In genomic region chr7:111366951-111367653, GRCm38 (mm10) we compare ENCODE assay signal across 20 mouse cellular contexts.
A peak's percentile ranks its signal among the peaks of the same experiment; 100 is the strongest.
DNase-seq lines count a peak whose midpoint lies in the region; ATAC-seq and TF ChIP-seq lines count a peak whose summit lies in the region.
"Had no signal": no experiment of that assay in that cellular context is flagged by ENCODE, and none has a peak within 500 bp of the region (broad histone marks: within the 10 kb centered on the region; RNA-seq: fewer than 3 reads in every experiment).

No protein-coding gene starts in this region.

- intact Hi-C loops in left cerebral cortex, postnatal 14 days (cut with DNase I), result no loop called here

- TF ChIP-seq CTCF in embryonic fibroblast, embryonic 13.5 days (IDR thresholded peaks at IDR 0.05; ENCODE audit: borderline replicate concordance, insufficient read depth, low read length), result no peak

- TF ChIP-seq POLR2A in embryonic fibroblast, embryonic 13.5 days (IDR thresholded peaks at IDR 0.05; ENCODE audit: low read depth, low read length), result no peak

- ATAC-seq in frontal cortex, adult (ENCODE audit: low TSS enrichment), result peak; percentile 47; the same call in 1 of the 2 replicates
- ATAC-seq: forebrain, embryonic 16.5 days; lung, postnatal 0 days; midbrain, embryonic 15.5 days had no signal

- H3K4me1 ChIP-seq in embryonic fibroblast, embryonic 13.5 days (ENCODE audit: control insufficient read depth, insufficient read depth, low read length), result peaks cover 26% of the 10 kb centered on the region

- H3K4me3 ChIP-seq in embryonic fibroblast, embryonic 13.5 days (ENCODE audit: insufficient read depth, low read length), result no peak overlapping the region
- H3K4me3 ChIP-seq: erythroblast, embryonic 14.5 days; limb, embryonic 13.5 days; midbrain, embryonic 15.5 days had no signal

- peak overlapping the region; percentile 80 for H3K27ac ChIP-seq in embryonic fibroblast, embryonic 13.5 days (ENCODE audit: insufficient read depth, low read length)
- H3K27ac ChIP-seq: limb, embryonic 13.5 days; liver, embryonic 14.5 days; midbrain, embryonic 15.5 days had no signal

- no peak for DNase-seq in frontal cortex, postnatal 36 days (ENCODE audit: low spot score in 2 of 2)
- DNase-seq in kidney, postnatal 14 days, result peak; percentile 17
- no peak for DNase-seq in kidney, adult 18-20 months
- DNase-seq in telencephalon, adult 2 months (ENCODE audit: low read depth, low spot score), result peak; percentile 68
- no peak for DNase-seq in left cerebral cortex, postnatal 14 days (ENCODE audit: low spot score in 2 of 2)
- no peak for DNase-seq in MN1 (ENCODE audit: low spot score)
- DNase-seq: adrenal gland, adult 2 months; cerebellum, postnatal 14 days; embryo, embryonic 11 days; gastrocnemius, postnatal 10 days; spleen, adult 18-20 months; thymus, postnatal 14 days had no signal

Comparison
In these comparisons a context has a peak if more than half of its experiments do, and no peak if none do; other contexts are left out.
1. DNase-seq: peak in kidney, postnatal 14 days (single experiment) and telencephalon, adult 2 months (single experiment); none in frontal cortex, postnatal 36 days (0 of 2), kidney, adult 18-20 months (single experiment), left cerebral cortex, postnatal 14 days (0 of 2) and MN1 (single experiment).